Mouse (Mus musculus): ENCODE measurements around the gene Ripk4.

- TF ChIP-seq CTCF (IDR thresholded peaks at IDR 0.05; ENCODE audit: low read depth) (no peak), EP300 (IDR thresholded peaks at IDR 0.05; ENCODE audit: low read depth) (no peak)
Measured at GRCm38 (mm10) chr16:97748421-97748820, 15.2 kb downstream of the Ripk4 start.
